Mouse (Mus musculus): ENCODE data around the gene Mcu. TPM values are rescaled to one million over a fixed set of nuclear protein-coding genes. Genes with fewer than 3 reads are reported as not detected.

Gene Mcu
- polyA plus RNA-seq, 1 experiment: 48.8 TPM

DNA sequence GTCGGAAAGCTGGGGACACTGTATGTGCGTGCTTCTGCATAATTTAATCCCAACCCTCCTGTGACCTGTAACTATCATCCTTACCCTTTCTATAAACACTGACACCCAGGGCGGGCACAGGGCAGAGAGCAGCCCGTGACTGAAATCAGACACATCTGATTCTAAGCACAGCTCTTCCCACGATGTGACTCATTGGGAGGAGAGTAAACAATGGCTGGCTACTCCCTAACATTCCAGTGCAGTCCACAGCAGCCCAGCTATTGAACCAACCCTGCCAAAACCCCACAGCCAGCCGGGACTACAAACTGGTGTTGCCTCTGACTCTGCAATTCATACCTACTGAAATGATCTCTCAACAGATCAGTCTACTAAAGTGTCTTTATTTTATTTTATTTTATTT is 78.9 kb downstream of the Mcu start:
- Histone ChIP-seq H3K4me3 (ENCODE audit: insufficient read depth, low read length) (no peak overlapping the region), H3K27ac (ENCODE audit: insufficient read depth, low read length) (no peak overlapping the region), H3K4me1 (ENCODE audit: control insufficient read depth, insufficient read depth, low read length) (peaks cover 13% of the 10 kb centered on the region)
- no peak for TF ChIP-seq CTCF (IDR thresholded peaks at IDR 0.05; ENCODE audit: borderline replicate concordance, insufficient read depth, low read length)
- no peak for TF ChIP-seq POLR2A (IDR thresholded peaks at IDR 0.05; ENCODE audit: low read depth, low read length)

GRCm38 (mm10) chr10:59532256-59532655 is 84.2 kb downstream of the Mcu start:
- H3K4me3 ChIP-seq (ENCODE audit: insufficient read depth, low read length): no peak overlapping the region
- no peak overlapping the region for H3K27ac ChIP-seq (ENCODE audit: insufficient read depth, low read length)
- 0 out of 2 replicates have a peak, but pooled peaks cover 1% of the 10 kb centered on the region for H3K4me1 ChIP-seq (ENCODE audit: control insufficient read depth, insufficient read depth, low read length)
- TF ChIP-seq CTCF (IDR thresholded peaks at IDR 0.05; ENCODE audit: borderline replicate concordance, insufficient read depth, low read length) (no peak), POLR2A (IDR thresholded peaks at IDR 0.05; ENCODE audit: low read depth, low read length) (no peak)

GRCm38 (mm10) chr10:59527819-59528218 is 88.7 kb downstream of the Mcu start:
- Histone ChIP-seq H3K4me1 (ENCODE audit: control insufficient read depth, insufficient read depth, low read length) (no peaks in the 10 kb centered on the region), H3K4me3 (ENCODE audit: insufficient read depth, low read length) (no peak overlapping the region), H3K27ac (ENCODE audit: insufficient read depth, low read length) (no peak overlapping the region)
- no peak for TF ChIP-seq POLR2A (IDR thresholded peaks at IDR 0.05; ENCODE audit: low read depth, low read length)
- no peak for TF ChIP-seq CTCF (IDR thresholded peaks at IDR 0.05; ENCODE audit: borderline replicate concordance, insufficient read depth, low read length)

- no peak for TF ChIP-seq CTCF (IDR thresholded peaks at IDR 0.05; ENCODE audit: borderline replicate concordance, insufficient read depth, low read length)
- no peak for TF ChIP-seq POLR2A (IDR thresholded peaks at IDR 0.05; ENCODE audit: low read depth, low read length)
These were observed 89.2 kb downstream of the Mcu start for GRCm38 (mm10) chr10:59527311-59527710.

GRCm38 (mm10) chr10:59524675-59525074 is 91.8 kb downstream of the Mcu start:
- Histone ChIP-seq H3K4me3 (ENCODE audit: insufficient read depth, low read length) (no peak overlapping the region), H3K27ac (ENCODE audit: insufficient read depth, low read length) (no peak overlapping the region), H3K4me1 (ENCODE audit: control insufficient read depth, insufficient read depth, low read length) (peaks cover 4% of the 10 kb centered on the region; the same call in 1 of the 2 replicates)
- TF ChIP-seq POLR2A (IDR thresholded peaks at IDR 0.05; ENCODE audit: low read depth, low read length) (no peak), CTCF (IDR thresholded peaks at IDR 0.05; ENCODE audit: borderline replicate concordance, insufficient read depth, low read length) (no peak)

More at GRCm38 (mm10) chr10:59527311-59527710, 89.2 kb downstream of the Mcu start:
- H3K27ac ChIP-seq (ENCODE audit: insufficient read depth, low read length): no peak overlapping the region
- H3K4me3 ChIP-seq (ENCODE audit: insufficient read depth, low read length): no peak overlapping the region
- 0 out of 2 replicates have a peak, but pooled peaks cover 1% of the 10 kb centered on the region for H3K4me1 ChIP-seq (ENCODE audit: control insufficient read depth, insufficient read depth, low read length)

GRCm38 (mm10) chr10:59523826-59524331 is 92.6 kb downstream of the Mcu start:
- Histone ChIP-seq H3K4me1 (ENCODE audit: control insufficient read depth, insufficient read depth, low read length) (peaks cover 4% of the 10 kb centered on the region; the same call in 1 of the 2 replicates), H3K27ac (ENCODE audit: insufficient read depth, low read length) (no peak overlapping the region), H3K4me3 (ENCODE audit: insufficient read depth, low read length) (no peak overlapping the region)
- TF ChIP-seq CTCF (IDR thresholded peaks at IDR 0.05; ENCODE audit: borderline replicate concordance, insufficient read depth, low read length) (no peak), POLR2A (IDR thresholded peaks at IDR 0.05; ENCODE audit: low read depth, low read length) (no peak)

DNA sequence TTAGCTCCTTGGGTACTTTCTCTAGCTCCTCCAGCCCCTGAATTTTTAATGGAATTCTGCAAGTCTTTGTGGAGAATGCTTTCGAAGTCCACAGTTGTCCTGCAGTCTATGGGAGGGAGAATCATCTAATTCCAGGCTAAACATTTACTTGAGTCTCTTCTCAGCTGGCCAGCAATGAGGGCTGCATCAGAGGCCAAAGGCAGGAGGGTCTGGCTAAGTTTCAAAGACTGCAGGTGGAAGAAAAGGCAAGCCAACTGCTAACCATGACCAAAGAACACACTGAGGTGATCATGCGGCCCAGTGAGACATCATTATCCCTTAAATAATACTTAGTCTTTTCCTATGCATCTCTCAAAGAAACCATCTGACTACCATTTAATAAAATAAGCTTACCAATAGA is 95.8 kb downstream of the Mcu start:
- TF ChIP-seq CTCF (IDR thresholded peaks at IDR 0.05; ENCODE audit: borderline replicate concordance, insufficient read depth, low read length) (no peak), POLR2A (IDR thresholded peaks at IDR 0.05; ENCODE audit: low read depth, low read length) (no peak)
- H3K4me1 ChIP-seq (ENCODE audit: control insufficient read depth, insufficient read depth, low read length): peaks cover 4% of the 10 kb centered on the region; the same call in 1 of the 2 replicates
- no peak overlapping the region for H3K4me3 ChIP-seq (ENCODE audit: insufficient read depth, low read length)
- H3K27ac ChIP-seq (ENCODE audit: insufficient read depth, low read length): no peak overlapping the region

DNA sequence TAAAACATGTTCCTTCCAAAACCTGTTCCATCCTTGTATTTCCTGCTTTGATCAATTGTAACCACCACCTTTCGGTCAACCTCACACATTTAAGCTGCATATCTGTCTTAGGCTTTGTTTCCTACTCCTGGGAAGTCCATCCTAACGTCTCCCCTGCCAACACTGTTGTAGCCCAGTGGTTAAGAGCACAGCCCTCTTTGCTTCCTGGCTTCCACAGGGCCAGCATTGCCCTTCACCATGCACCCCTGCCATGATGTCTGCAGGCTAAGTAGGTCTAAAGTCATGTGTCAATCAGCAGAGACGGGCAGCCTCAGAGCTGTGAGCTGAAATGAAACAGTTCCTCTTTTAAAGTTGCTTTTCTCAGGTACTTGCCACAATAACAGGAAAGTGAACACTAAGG is 97.1 kb downstream of the Mcu start:
- no peak overlapping the region for H3K4me3 ChIP-seq (ENCODE audit: insufficient read depth, low read length)
- peaks cover 4% of the 10 kb centered on the region; the same call in 1 of the 2 replicates for H3K4me1 ChIP-seq (ENCODE audit: control insufficient read depth, insufficient read depth, low read length)
- no peak overlapping the region for H3K27ac ChIP-seq (ENCODE audit: insufficient read depth, low read length)
- TF ChIP-seq CTCF (IDR thresholded peaks at IDR 0.05; ENCODE audit: borderline replicate concordance, insufficient read depth, low read length) (no peak), POLR2A (IDR thresholded peaks at IDR 0.05; ENCODE audit: low read depth, low read length) (no peak)

GRCm38 (mm10) chr10:59517201-59517600 is 99.3 kb downstream of the Mcu start:
- H3K4me3 ChIP-seq (ENCODE audit: insufficient read depth, low read length): no peak overlapping the region
- H3K4me1 ChIP-seq (ENCODE audit: control insufficient read depth, insufficient read depth, low read length): peaks cover 2% of the 10 kb centered on the region
- TF ChIP-seq CTCF (IDR thresholded peaks at IDR 0.05; ENCODE audit: borderline replicate concordance, insufficient read depth, low read length) (no peak), POLR2A (IDR thresholded peaks at IDR 0.05; ENCODE audit: low read depth, low read length) (no peak)
- no peak overlapping the region for H3K27ac ChIP-seq (ENCODE audit: insufficient read depth, low read length)

GRCm38 (mm10) chr10:59514739-59515464 is 101.6 kb downstream of the Mcu start:
- H3K4me1 ChIP-seq (ENCODE audit: control insufficient read depth, insufficient read depth, low read length): peaks cover 13% of the 10 kb centered on the region
- TF ChIP-seq POLR2A (IDR thresholded peaks at IDR 0.05; ENCODE audit: low read depth, low read length): no peak
- no peak for TF ChIP-seq CTCF (IDR thresholded peaks at IDR 0.05; ENCODE audit: borderline replicate concordance, insufficient read depth, low read length)
- H3K27ac ChIP-seq (ENCODE audit: insufficient read depth, low read length): no peak overlapping the region
- no peak overlapping the region for H3K4me3 ChIP-seq (ENCODE audit: insufficient read depth, low read length)
